Mouse (Mus musculus) kidney, postnatal 0 days (tissue): ENCODE measurements around the gene Lamtor2. TPM values are rescaled to one million over a fixed set of nuclear protein-coding genes. Genes with fewer than 3 reads are reported as not detected.
"Not testable (repeated sequence)": the region's sequence is repeated elsewhere in the genome, so short reads cannot be mapped to it uniquely, and the experiment has no call there.

ENCODE experiments used
- ATAC-seq: fragments of 200-750 bp; cut with Nextera tagmentation; replicated peaks from 2 replicates; pipeline ENCODE4 v1.8.0; 2017; ENCODE audit warnings: low read depth, moderate number of reproducible peaks, moderate TSS enrichment, moderate library complexity; ENCODE audit not compliant: low FRiP score
- DNase-seq: peaks from one replicate; pipeline ENCODE4 v3.0.0-alpha.2; 2016; ENCODE audit warnings: low spot score
- H3K27ac ChIP-seq: fragments of 300-500 bp; sonication (generic); 2 replicates; pipeline ENCODE4 v1.5.1; 2014; ENCODE audit warnings: mild to moderate bottlenecking
- H3K27me3 ChIP-seq: fragments of 300-500 bp; sonication (generic); 2 replicates; pipeline ENCODE4 v1.6.1; 2014; ENCODE audit warnings: low read length, mixed read lengths; ENCODE audit not compliant: insufficient read depth
- H3K36me3 ChIP-seq: fragments of 300-500 bp; sonication (generic); 2 replicates; pipeline ENCODE4 v1.6.1; 2014; ENCODE audit warnings: low read length, mixed read lengths; ENCODE audit not compliant: insufficient read depth
- H3K4me1 ChIP-seq: fragments of 300-500 bp; sonication (generic); replicated peaks from 2 replicates; pipeline ENCODE4 v1.6.1; 2014; ENCODE audit warnings: antibody characterized with exemption, low read length, mixed read lengths; ENCODE audit not compliant: insufficient read depth
- H3K4me2 ChIP-seq: fragments of 300-500 bp; sonication (generic); 2 replicates; pipeline ENCODE4 v1.6.1; 2014; ENCODE audit warnings: mild to moderate bottlenecking, low read length, moderate library complexity, mixed read lengths
- H3K4me3 ChIP-seq: fragments of 300-500 bp; sonication (generic); replicated peaks from 2 replicates; pipeline ENCODE4 v1.5.1; 2014; ENCODE audit warnings: low read depth, low read length
- H3K9ac ChIP-seq: fragments of 300-500 bp; sonication (generic); 2 replicates; pipeline ENCODE4 v1.6.1; 2014; ENCODE audit warnings: low read depth, low read length
- H3K9me3 ChIP-seq: fragments of 300-500 bp; sonication (generic); replicated peaks from 2 replicates; pipeline ENCODE4 v1.6.1; 2016; ENCODE audit warnings: low read length, inconsistent platforms, mixed read lengths
- CTCF ChIP-seq: IDR thresholded peaks from 2 replicates; pipeline ENCODE4 v1.5.1; 2016; ENCODE audit warnings: antibody characterized with exemption, low read depth, mild to moderate bottlenecking, moderate library complexity
- WGBS: fragments of 180-500 bp; shearing (Covaris S2); extraction: QIAGEN DNeasy Blood & Tissue Kit; methylation state at CpG from one replicate; pipeline ENCODE4 v1.1.7; 2014; 5-methylcytosine and 5-hydroxymethylcytosine counted together
- polyA plus RNA-seq: library from polyadenylated mRNA; unstranded; fragments of >200 nt; fragmentation: Nextera tagmentation; extraction: Ambion mirVana; gene quantifications from 2 replicates; pipeline ENCODE4 v1.2.1, GENCODE M21; 2015

The Lamtor2 gene
- 164 and 173 TPM in 2 replicates for polyA plus RNA-seq

- Histone ChIP-seq H3K9me3 (no peaks in the 10 kb centered on the region), H3K4me2 (peak within 1 kb of the TSS; percentile 88), H3K27me3 (no peaks in the 10 kb centered on the region), H3K4me3 (peak within 1 kb of the TSS; percentile 90), H3K4me1 (peaks cover 20% of the 10 kb centered on the region), H3K27ac (peak within 1 kb of the TSS; percentile 96), H3K36me3 (peaks cover 13% of the 10 kb centered on the region), H3K9ac (peak within 1 kb of the TSS; percentile 89)
- under 1% methylated on average over 48 of the region's 48 CpGs for WGBS
- TF ChIP-seq CTCF = no peak
- ATAC-seq = peak; percentile 86
- peak; percentile 99 for DNase-seq
Observed at GRCm38 (mm10) chr3:88552676-88553524, at the start of gene Lamtor2. Gene Lamtor2, minus strand, starts transcription at chr3:88553074.

DNA sequence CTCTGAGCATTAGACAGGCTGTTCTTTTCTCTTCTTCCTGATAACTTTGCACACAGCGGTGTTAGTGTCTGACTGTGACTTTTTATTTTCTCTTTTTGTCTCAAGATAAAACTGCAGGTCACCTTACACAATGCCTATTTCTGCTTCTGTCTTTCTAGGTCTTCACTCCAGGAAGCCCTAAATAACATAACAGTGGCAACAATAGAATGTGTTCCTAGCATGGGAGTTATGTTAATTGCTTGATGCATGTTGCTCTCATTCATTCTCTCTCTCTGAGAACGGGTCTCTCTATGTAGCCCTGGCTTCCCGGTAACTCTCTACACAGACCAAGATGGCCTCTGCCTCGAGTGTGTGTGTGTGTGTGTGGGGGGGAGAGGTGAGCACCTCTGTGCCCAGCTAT, 49.6 kb upstream of the Lamtor2 start:
- Histone ChIP-seq H3K4me2 (no peak overlapping the region), H3K27ac (no peak overlapping the region), H3K4me3 (no peak overlapping the region), H3K36me3 (no peaks in the 10 kb centered on the region), H3K9ac (no peak overlapping the region), H3K27me3 (no peaks in the 10 kb centered on the region), H3K9me3 (no peaks in the 10 kb centered on the region), H3K4me1 (no peaks in the 10 kb centered on the region; the same call in 1 of the 2 replicates)
- no peak for ATAC-seq
- WGBS = 68% methylated on average over 4 of the region's 4 CpGs
- no peak for TF ChIP-seq CTCF
- DNase-seq = no peak

- H3K36me3 ChIP-seq, H3K9me3 ChIP-seq, H3K9ac ChIP-seq, H3K4me2 ChIP-seq, DNase-seq, H3K4me3 ChIP-seq, H3K27ac ChIP-seq, ATAC-seq, H3K27me3 ChIP-seq: not testable (repeated sequence)
- WGBS = 90% methylated on average over 4 of the region's 4 CpGs
- H3K4me1 ChIP-seq = peaks cover 15% of the 10 kb centered on the region
Observed at GRCm38 (mm10) chr3:88596547-88596946, 43.7 kb upstream of the Lamtor2 start.

DNA sequence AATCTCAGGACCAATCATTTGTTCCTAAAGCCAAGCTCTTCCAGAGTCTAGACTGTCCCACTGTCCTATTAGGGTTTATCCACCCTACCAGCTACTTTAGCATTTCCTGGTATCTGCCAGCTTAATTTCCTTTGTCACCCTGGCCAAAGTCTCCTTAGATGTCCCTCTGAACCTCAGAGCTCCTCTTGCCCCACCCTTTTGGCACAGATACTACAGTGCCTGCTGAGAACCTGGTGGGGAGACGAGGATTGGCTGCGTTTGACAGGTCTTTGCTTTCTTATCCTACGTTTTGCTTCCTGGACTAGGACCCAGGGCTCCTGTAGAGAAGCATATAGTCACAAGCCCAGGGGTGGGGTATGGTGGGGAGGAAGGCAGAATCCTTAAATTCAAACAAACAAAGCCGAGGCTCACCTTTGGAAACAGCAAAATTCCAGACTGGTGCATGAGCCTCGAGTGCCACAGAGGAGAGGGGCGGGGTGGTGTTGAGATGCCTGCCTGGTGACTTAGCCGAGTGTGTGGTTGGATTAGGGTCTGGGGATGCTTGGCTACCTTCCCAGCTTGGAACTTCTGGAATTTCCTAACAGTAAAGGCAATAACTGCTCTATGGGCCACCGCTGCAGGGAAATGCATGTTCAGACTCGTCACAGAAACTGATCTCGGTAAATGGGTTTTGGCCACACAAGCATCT, 41.2 kb upstream of the Lamtor2 start:
- H3K27ac ChIP-seq = no peak overlapping the region
- ATAC-seq (no peak), DNase-seq (no peak)
- H3K4me3 ChIP-seq = no peak overlapping the region
- WGBS = 35% methylated on average over 10 of the region's 10 CpGs
- H3K27me3 ChIP-seq = no peaks in the 10 kb centered on the region
- no peaks in the 10 kb centered on the region for H3K9me3 ChIP-seq
- peaks cover 18% of the 10 kb centered on the region for H3K4me1 ChIP-seq
- TF ChIP-seq CTCF = no peak
- H3K4me2 ChIP-seq = no peak overlapping the region
- H3K36me3 ChIP-seq = no peaks in the 10 kb centered on the region
- H3K9ac ChIP-seq = no peak overlapping the region

DNA sequence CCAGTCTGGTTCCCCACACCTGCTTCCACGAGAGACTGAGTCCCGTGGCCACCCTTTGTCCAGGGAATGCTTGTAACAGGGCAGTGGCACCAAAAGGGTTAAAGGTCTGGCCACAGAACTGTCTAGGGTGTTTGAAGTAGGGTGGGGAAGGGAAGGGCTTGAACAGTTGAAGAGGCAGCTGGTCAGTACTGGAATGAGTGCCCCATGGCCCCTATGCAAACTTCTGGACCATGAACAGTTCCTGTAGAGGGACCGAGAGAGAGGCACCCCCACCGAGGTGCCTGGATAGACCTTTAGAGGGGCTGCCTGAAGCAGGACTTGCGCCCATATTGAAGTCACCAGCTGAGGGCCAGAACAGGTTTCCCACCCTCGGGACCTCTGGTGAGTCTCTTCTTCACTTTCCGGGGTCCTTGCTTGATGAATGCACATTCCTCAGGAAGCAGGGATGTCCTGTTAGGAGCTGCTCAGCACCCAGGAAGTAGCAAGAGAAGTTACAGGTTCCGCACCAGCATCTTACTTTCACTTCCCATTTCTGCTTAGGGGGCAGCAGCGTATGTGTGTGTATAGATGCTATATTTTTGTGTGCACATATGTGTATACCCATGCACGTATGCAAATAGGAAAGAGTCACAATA, 40.2 kb upstream of the Lamtor2 start:
- H3K4me3 ChIP-seq = no peak overlapping the region
- H3K9ac ChIP-seq = peak overlapping the region; percentile 37; the same call in 1 of the 2 replicates
- TF ChIP-seq CTCF = no peak
- no peak for DNase-seq
- H3K9me3 ChIP-seq = no peaks in the 10 kb centered on the region
- ATAC-seq = 0 out of 2 replicates have a peak, but pooled peaks have one; percentile 22
- WGBS = 63% methylated on average over 10 of the region's 10 CpGs
- H3K4me2 ChIP-seq = no peak overlapping the region
- no peak overlapping the region for H3K27ac ChIP-seq
- peaks cover 2% of the 10 kb centered on the region; the same call in 1 of the 2 replicates for H3K36me3 ChIP-seq
- H3K4me1 ChIP-seq = peaks cover 18% of the 10 kb centered on the region
- no peaks in the 10 kb centered on the region for H3K27me3 ChIP-seq
